Mouse (Mus musculus): Measurements from ENCODE around the gene Gabbr2. TPM values are rescaled to one million over a fixed set of nuclear protein-coding genes. Genes with fewer than 3 reads are reported as not detected.

Gene Gabbr2
- total and polyA plus RNA-seq, 3 experiments: not detected

DNA sequence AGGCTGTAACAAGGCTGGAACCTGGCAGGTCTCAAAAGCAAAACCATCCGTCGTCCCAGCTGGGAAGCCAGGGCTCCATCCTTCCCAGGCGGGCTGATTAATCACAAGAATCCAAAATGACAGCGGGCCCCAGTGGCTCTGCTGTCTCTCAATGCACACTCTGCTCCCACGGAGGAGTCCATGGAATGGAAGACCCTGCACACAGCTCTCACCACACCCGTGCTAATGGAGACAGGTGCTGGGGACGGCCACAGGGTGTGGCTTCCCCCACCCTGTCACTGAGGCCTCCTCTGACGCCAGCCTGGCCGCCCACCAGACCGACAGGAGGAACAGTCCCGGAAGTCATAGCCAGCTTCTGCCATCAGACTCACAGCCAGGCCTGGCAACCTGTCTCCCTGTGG lies 15.0 kb downstream of the Gabbr2 start:
- no peaks in the 10 kb centered on the region for H3K79me2 ChIP-seq (replicated peaks; ENCODE audit: control insufficient read depth, extremely low read depth, insufficient read depth, poor library complexity, severe bottlenecking)
- in situ Hi-C loops (cut with MboI; ENCODE audit: low pct_ligation_motif_present, low pct_unique_long_range_greater_than_20kb, low sequenced_read_pairs): no loop called here
- no peak for DNase-seq (ENCODE audit: extremely low read depth)
- no peak overlapping the region for H3K27ac ChIP-seq (ENCODE audit: insufficient read depth, low read depth)
- TF ChIP-seq UBTF (IDR thresholded peaks at IDR 0.05; ENCODE audit: low read depth, low read length) (no peak), PAX5 (IDR thresholded peaks at IDR 0.05; ENCODE audit: low read length) (no peak)
- H3K27me3 ChIP-seq (replicated peaks): peaks cover 52% of the 10 kb centered on the region
- no peak overlapping the region for H3K9ac ChIP-seq (ENCODE audit: insufficient read depth, low read depth)
- H3K9me3 ChIP-seq (replicated peaks; ENCODE audit: low read length): no peaks in the 10 kb centered on the region
- no peak overlapping the region for H3K4me3 ChIP-seq (replicated peaks in 1 of 3; ENCODE audit: low read depth in 2 of 3, low read length in 2 of 3, poor library complexity in 1 of 3)
- H3K36me3 ChIP-seq (replicated peaks in 1 of 2; ENCODE audit: control insufficient read depth in 1 of 2, insufficient read depth in 1 of 2, low read length in 1 of 2): no peaks in the 10 kb centered on the region
- dilution Hi-C loops (cut with MboI; ENCODE audit: extremely low pct_ligation_motif_present, extremely low pct_unique_long_range_greater_than_20kb, low sequenced_read_pairs): no loop called here
- H3K4me2 ChIP-seq (ENCODE audit: insufficient read depth, low read depth, poor library complexity, severe bottlenecking): no peak overlapping the region
- H3K4me1 ChIP-seq (ENCODE audit: control insufficient read depth in 1 of 2, insufficient read depth in 2 of 2): 0 out of 4 replicates have a peak, but pooled peaks cover 0 to 2% of the 10 kb centered on the region in 2 experiments

- Histone ChIP-seq H3K79me2 (replicated peaks; ENCODE audit: control insufficient read depth, extremely low read depth, insufficient read depth, poor library complexity, severe bottlenecking) (no peaks in the 10 kb centered on the region), H3K27ac (ENCODE audit: insufficient read depth, low read depth) (no peak overlapping the region), H3K9me3 (replicated peaks; ENCODE audit: low read length) (no peaks in the 10 kb centered on the region), H3K4me2 (ENCODE audit: insufficient read depth, low read depth, poor library complexity, severe bottlenecking) (no peak overlapping the region), H3K9ac (ENCODE audit: insufficient read depth, low read depth) (no peak overlapping the region), H3K36me3 (replicated peaks in 1 of 2; ENCODE audit: control insufficient read depth in 1 of 2, insufficient read depth in 1 of 2, low read length in 1 of 2) (no peaks in the 10 kb centered on the region), H3K4me3 (replicated peaks in 1 of 3; ENCODE audit: low read depth in 2 of 3, low read length in 2 of 3, poor library complexity in 1 of 3) (no peak overlapping the region), H3K4me1 (ENCODE audit: control insufficient read depth in 1 of 2, insufficient read depth in 2 of 2) (0 out of 4 replicates have a peak, but pooled peaks cover 0 to 2% of the 10 kb centered on the region in 2 experiments), H3K27me3 (replicated peaks) (peaks cover 39% of the 10 kb centered on the region)
- DNase-seq (ENCODE audit: extremely low read depth): no peak
- in situ Hi-C loops (cut with MboI; ENCODE audit: low pct_ligation_motif_present, low pct_unique_long_range_greater_than_20kb, low sequenced_read_pairs): no loop called here
- no peak for TF ChIP-seq RAD21 (IDR thresholded peaks at IDR 0.05; ENCODE audit: low read depth, low read length)
- dilution Hi-C loops (cut with MboI; ENCODE audit: extremely low pct_ligation_motif_present, extremely low pct_unique_long_range_greater_than_20kb, low sequenced_read_pairs): no loop called here
Measured at GRCm38 (mm10) chr4:46973322-46973721, 18.4 kb downstream of the Gabbr2 start.

GRCm38 (mm10) chr4:46967981-46968380 lies 23.7 kb downstream of the Gabbr2 start:
- in situ Hi-C loops (cut with MboI; ENCODE audit: low pct_ligation_motif_present, low pct_unique_long_range_greater_than_20kb, low sequenced_read_pairs) (no loop called here), dilution Hi-C loops (cut with MboI; ENCODE audit: extremely low pct_ligation_motif_present, extremely low pct_unique_long_range_greater_than_20kb, low sequenced_read_pairs) (no loop called here)
- no peaks in the 10 kb centered on the region for H3K79me2 ChIP-seq (replicated peaks; ENCODE audit: control insufficient read depth, extremely low read depth, insufficient read depth, poor library complexity, severe bottlenecking)
- TF ChIP-seq EP300 (IDR thresholded peaks at IDR 0.05; ENCODE audit: low read length): no peak
- TF ChIP-seq USF1 (IDR thresholded peaks at IDR 0.05; ENCODE audit: low read depth, low read length): no peak
- TF ChIP-seq SIN3A (IDR thresholded peaks at IDR 0.05; ENCODE audit: low read length): no peak
- TF ChIP-seq TBP (conservative IDR thresholded peaks at IDR 0.05; ENCODE audit: low read depth, low read length): no peak
- no peak for TF ChIP-seq KAT2A (IDR thresholded peaks at IDR 0.05; ENCODE audit: insufficient replicate concordance, low read length)
- no peak for TF ChIP-seq PAX5 (IDR thresholded peaks at IDR 0.05; ENCODE audit: low read length)
- TF ChIP-seq CHD1 (IDR thresholded peaks at IDR 0.05; ENCODE audit: low read depth, low read length): no peak
- TF ChIP-seq NRF1 (IDR thresholded peaks at IDR 0.05; ENCODE audit: low read depth, low read length): no peak
- TF ChIP-seq ELF1 (IDR thresholded peaks at IDR 0.05; ENCODE audit: low read depth, low read length): no peak
- TF ChIP-seq IRF4 (IDR thresholded peaks at IDR 0.05; ENCODE audit: low read depth, low read length): no peak
- TF ChIP-seq SMC3 (IDR thresholded peaks at IDR 0.05; ENCODE audit: low read depth, low read length): no peak
- TF ChIP-seq ZNF384 (IDR thresholded peaks at IDR 0.05; ENCODE audit: low read depth, low read length): no peak
- no peak for TF ChIP-seq POLR2A (IDR thresholded peaks at IDR 0.05; ENCODE audit: low read depth, low read length)
- no peak for TF ChIP-seq USF2 (conservative IDR thresholded peaks at IDR 0.05; ENCODE audit: low read depth, low read length)
- no peak for TF ChIP-seq ZC3H11A (IDR thresholded peaks at IDR 0.05; ENCODE audit: low read depth, low read length)
- no peak for TF ChIP-seq ZMIZ1 (IDR thresholded peaks at IDR 0.05; ENCODE audit: low read depth, low read length)
- no peak overlapping the region for H3K27ac ChIP-seq (ENCODE audit: insufficient read depth, low read depth)
- H3K9ac ChIP-seq (ENCODE audit: insufficient read depth, low read depth): no peak overlapping the region
- no peak for DNase-seq (ENCODE audit: extremely low read depth)
- H3K4me1 ChIP-seq (ENCODE audit: control insufficient read depth in 1 of 2, insufficient read depth in 2 of 2): 0 out of 4 replicates have a peak, but pooled peaks cover 0 to 2% of the 10 kb centered on the region in 2 experiments
- H3K27me3 ChIP-seq (replicated peaks): peaks cover 58% of the 10 kb centered on the region
- no peak overlapping the region for H3K4me3 ChIP-seq (replicated peaks in 1 of 3; ENCODE audit: low read depth in 2 of 3, low read length in 2 of 3, poor library complexity in 1 of 3)
- no peaks in the 10 kb centered on the region for H3K36me3 ChIP-seq (replicated peaks in 1 of 2; ENCODE audit: control insufficient read depth in 1 of 2, insufficient read depth in 1 of 2, low read length in 1 of 2)
- H3K4me2 ChIP-seq (ENCODE audit: insufficient read depth, low read depth, poor library complexity, severe bottlenecking): no peak overlapping the region
- peaks cover 3% of the 10 kb centered on the region for H3K9me3 ChIP-seq (replicated peaks; ENCODE audit: low read length)
